Mouse (Mus musculus): ENCODE data around the gene Eprs.

DNA sequence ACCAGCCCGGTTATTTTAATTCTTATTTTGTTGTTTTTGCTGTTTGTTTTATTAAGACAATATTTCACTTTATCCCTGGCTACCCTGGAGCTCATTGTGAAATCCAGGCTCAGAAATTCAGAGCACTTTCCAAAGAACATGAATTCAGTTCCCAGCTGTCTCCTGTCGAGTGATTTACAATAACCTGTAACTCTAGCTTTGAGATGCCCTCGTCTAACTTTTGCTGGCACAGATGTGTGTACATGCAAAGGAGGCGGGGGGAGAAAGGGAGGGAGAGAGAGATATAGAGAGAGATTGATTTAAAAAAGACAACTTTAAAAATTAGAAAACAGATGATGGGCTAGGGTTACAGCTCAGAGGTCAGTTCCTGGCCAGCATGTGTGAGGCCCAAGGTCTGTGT, 8.1 kb upstream of the Eprs start:
- TF ChIP-seq CTCF (IDR thresholded peaks at IDR 0.05; ENCODE audit: extremely low read depth, insufficient read depth, low read length) = no peak
- TF ChIP-seq POLR2A (IDR thresholded peaks at IDR 0.05; ENCODE audit: extremely low read depth, insufficient read depth, low read length) = no peak

Measured in cortical plate, adult 2 months (tissue).